Mouse (Mus musculus) frontal cortex, postnatal 14 days (tissue): Measurements from ENCODE around the gene Zc2hc1b.

Experiments
- DNase-seq, 2 experiments: peaks; one replicate each; pipeline ENCODE4 v3.0.0; 2022; ENCODE audit warnings: low spot score in 2 of 2

The Zc2hc1b gene

GRCm38 (mm10) chr10:13172798-13173221 is 5.0 kb downstream of the Zc2hc1b start:
- no peak for DNase-seq

GRCm38 (mm10) chr10:13171461-13171860 is 6.4 kb downstream of the Zc2hc1b start:
- no peak for DNase-seq

GRCm38 (mm10) chr10:13170739-13171448 is 6.9 kb downstream of the Zc2hc1b start:
- DNase-seq, result no peak

GRCm38 (mm10) chr10:13168461-13168860 is 9.4 kb downstream of the Zc2hc1b start:
- DNase-seq, result no peak

- DNase-seq, result no peak
Observed at GRCm38 (mm10) chr10:13162031-13162430, 15.8 kb downstream of the Zc2hc1b start.

- no peak for DNase-seq
Observed at GRCm38 (mm10) chr10:13160913-13161312, 16.9 kb downstream of the Zc2hc1b start.

- DNase-seq, result no peak
Observed at GRCm38 (mm10) chr10:13155377-13155776, 22.4 kb downstream of the Zc2hc1b start.

- no peak for DNase-seq
Observed at GRCm38 (mm10) chr10:13152811-13153364, 24.9 kb downstream of the Zc2hc1b start.

GRCm38 (mm10) chr10:13151353-13151752 is 26.5 kb downstream of the Zc2hc1b start:
- no peak for DNase-seq

- DNase-seq, result no peak
Observed at GRCm38 (mm10) chr10:13150435-13150834, 27.4 kb downstream of the Zc2hc1b start.

GRCm38 (mm10) chr10:13140434-13140833 is 37.4 kb downstream of the Zc2hc1b start:
- DNase-seq, result no peak

GRCm38 (mm10) chr10:13137906-13138305 is 39.9 kb downstream of the Zc2hc1b start:
- DNase-seq, result no peak

- no peak for DNase-seq
Observed at GRCm38 (mm10) chr10:13135751-13136150, 42.1 kb downstream of the Zc2hc1b start.

GRCm38 (mm10) chr10:13135276-13135675 is 42.5 kb downstream of the Zc2hc1b start:
- no peak for DNase-seq

- no peak for DNase-seq
Observed at GRCm38 (mm10) chr10:13133850-13134249, 44.0 kb downstream of the Zc2hc1b start.

- no peak for DNase-seq
Observed at GRCm38 (mm10) chr10:13127946-13128345, 49.9 kb downstream of the Zc2hc1b start.

- DNase-seq, result no peak
Observed at GRCm38 (mm10) chr10:13127335-13127734, 50.5 kb downstream of the Zc2hc1b start.

- no peak for DNase-seq
Observed at GRCm38 (mm10) chr10:13125811-13126210, 52.0 kb downstream of the Zc2hc1b start.

GRCm38 (mm10) chr10:13119300-13119699 is 58.5 kb downstream of the Zc2hc1b start:
- DNase-seq, result no peak

- DNase-seq, result no peak
Observed at GRCm38 (mm10) chr10:13118770-13119102, 59.1 kb downstream of the Zc2hc1b start.

- no peak for DNase-seq
Observed at GRCm38 (mm10) chr10:13118024-13118769, 59.6 kb downstream of the Zc2hc1b start.

- no peak for DNase-seq
Observed at GRCm38 (mm10) chr10:13116706-13117665, 60.8 kb downstream of the Zc2hc1b start.
